Mouse (Mus musculus) right cerebral cortex, postnatal 4 days (tissue): ENCODE results near the gene Sppl2b.
A peak's percentile ranks its signal among the peaks of the same experiment; 100 is the strongest.

Source experiments
- DNase-seq: peaks from one replicate; pipeline ENCODE4 v3.0.0-alpha.2; 2022

Gene Sppl2b

GRCm38 (mm10) chr10:80900318-80901247 is 45.5 kb downstream of the Sppl2b start, which contains the start of gene Timm13:
Timm13 (minus strand) TSS chr10:80900969.
- DNase-seq: peak; percentile 94

GRCm38 (mm10) chr10:80901409-80902272 is 46.6 kb downstream of the Sppl2b start:
- DNase-seq: no peak

DNA sequence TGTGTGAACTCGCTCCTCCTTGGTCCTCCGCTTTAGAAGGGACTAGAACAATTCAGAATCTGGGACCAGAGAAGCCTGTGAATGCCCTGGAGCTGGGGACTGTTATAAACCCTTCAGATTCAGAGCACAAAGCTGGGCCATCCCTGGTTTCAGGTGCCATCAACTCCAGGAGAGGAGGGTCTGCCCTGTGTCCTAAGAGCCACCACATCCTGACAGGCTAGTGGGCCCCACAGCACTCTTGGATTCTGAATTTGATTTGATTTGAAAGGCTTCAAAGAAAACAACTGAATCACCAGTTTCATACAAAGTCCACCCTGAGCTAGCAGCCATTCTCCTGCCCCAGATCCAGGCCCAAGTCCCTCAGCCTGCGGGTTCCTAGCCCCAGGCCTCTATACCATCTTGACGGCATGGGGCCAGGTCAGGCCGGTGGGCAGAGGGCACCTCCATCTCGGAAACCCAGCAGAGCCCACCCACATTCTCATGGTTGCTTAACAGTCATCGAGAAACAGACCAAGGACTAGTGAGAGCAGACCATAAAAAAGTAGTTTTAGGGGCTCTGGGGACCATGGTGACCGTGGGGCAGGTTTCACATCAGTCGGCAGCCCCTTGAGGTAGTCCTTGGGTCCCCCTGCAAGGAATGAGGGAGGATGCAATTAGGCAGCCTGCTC is 47.3 kb downstream of the Sppl2b start:
- DNase-seq: no peak

GRCm38 (mm10) chr10:80903282-80903681 is 48.2 kb downstream of the Sppl2b start:
- no peak for DNase-seq

DNA sequence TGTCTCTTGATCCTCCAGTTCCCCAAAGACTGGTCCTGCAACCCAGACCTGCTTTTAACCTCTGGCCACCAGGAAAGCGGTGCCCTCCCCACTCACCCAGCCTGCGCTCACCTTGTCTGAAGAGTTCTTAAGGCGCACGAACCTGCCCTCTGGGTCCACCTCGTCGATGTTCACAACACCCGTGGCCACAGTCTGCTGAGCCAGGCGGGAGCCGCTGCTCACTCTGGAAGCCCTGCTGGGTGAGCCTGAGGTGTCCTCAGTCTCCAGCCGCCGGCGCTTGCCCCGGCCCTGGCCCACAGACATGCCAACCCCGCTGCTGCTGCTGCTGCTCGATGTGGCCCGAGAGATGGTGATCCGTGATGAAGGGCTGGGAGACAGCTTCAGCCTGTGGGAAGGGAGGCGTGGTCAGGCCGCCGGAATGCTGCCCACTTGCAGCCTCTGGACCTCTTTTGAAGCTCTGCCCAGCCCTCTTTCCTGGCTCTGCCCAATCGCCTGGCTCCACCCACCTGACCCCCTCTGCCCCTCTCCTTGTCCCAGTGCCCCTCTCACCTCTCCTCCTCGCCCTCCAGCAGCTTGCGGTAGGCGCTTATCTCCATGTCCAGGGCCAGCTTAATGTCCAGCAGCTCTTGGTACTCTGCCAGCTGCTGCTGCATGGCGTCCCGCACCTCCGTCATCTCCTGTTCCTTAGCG is 49.1 kb downstream of the Sppl2b start:
- DNase-seq: no peak

DNA sequence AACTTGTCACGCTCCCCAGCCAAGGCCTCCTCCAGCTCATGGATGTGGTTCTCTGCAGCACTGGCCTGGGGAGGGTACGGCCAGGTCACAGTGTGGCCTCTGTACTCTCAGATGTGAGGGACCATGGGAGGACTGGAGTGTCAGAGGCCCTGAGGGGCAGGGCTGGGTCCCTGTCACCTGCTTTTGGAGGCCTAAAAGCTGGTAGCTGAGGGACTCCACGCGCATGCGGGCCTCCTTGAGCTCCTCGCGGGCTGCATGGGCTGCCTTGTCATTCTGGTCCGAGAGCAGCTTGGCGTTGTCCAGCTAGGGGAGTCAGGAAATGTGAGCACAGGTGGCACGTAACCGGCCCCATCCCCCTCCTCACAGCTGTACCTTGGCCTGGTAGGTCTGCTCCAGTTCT is 49.6 kb downstream of the Sppl2b start:
- no peak for DNase-seq

DNA sequence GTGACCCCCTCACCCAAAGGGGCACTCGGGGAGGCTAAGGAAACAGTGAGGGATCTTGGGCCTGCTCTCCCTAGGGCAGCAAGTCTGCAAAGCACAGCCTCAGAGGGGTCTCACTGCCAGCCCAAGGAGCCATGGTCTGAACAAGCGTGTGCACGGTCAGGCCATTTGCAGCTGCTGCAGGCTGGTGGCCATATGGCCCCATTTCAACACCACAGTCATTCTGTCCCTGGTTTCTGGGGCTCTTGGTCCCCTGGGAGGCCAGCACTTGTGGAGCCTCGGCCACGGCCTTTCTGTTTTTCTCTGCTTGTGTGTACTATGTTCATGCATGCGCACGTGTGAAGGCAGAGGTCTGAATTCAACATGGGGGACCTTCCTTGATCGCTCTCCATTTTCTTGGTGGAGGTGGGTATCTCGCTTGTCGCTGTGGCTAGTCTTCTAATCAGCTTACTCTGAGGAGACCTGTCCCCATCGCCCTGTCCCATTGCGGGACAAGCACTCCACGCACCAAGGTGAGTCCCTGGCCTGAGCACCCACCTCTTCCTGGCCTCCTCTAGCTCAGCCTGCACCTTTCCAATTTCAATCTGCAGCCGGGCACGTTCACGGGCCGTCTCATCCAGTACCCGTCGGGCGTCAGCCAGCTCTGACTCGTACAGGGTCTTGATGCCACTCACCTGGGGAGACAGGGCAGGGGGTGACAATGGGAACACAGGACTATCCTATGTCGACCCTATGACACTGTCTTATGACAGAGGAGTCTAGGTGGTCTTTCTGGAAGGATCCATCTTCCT is 54.5 kb downstream of the Sppl2b start:
- no peak for DNase-seq

GRCm38 (mm10) chr10:80911354-80911753 is 56.3 kb downstream of the Sppl2b start:
- DNase-seq: no peak

- no peak for DNase-seq
These were observed 56.8 kb downstream of the Sppl2b start for GRCm38 (mm10) chr10:80911891-80912290.

DNA sequence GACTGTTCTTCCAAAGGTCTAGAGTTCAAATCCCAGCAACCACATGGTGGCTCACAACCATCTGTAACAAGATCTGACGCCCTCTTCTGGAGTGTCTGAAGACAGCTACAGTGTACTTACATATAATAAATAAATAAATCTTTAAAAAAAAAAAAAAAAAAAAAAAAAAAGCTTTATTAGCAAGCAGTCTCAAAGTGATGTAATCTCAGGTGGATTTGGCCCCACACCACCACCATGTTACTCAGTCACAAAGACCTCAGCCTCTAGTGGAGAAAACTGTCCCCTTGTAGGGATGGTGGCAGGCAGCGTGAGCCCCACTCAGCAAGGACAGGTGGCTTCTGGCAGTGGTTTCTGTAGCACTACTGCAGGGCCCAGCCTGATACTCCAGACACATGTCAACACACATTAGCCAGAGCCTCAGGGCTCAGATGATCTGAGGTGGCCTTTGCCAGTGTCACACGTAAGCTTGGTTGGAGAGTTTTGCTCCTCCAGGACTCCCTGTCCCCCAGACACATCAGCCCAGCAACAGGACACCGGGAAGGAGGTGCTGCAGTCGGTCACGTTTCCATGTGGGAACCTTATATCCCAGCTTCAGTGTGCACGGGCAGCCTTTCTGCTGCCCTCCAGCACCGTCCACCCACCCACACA is 58.4 kb downstream of the Sppl2b start:
- no peak for DNase-seq

DNA sequence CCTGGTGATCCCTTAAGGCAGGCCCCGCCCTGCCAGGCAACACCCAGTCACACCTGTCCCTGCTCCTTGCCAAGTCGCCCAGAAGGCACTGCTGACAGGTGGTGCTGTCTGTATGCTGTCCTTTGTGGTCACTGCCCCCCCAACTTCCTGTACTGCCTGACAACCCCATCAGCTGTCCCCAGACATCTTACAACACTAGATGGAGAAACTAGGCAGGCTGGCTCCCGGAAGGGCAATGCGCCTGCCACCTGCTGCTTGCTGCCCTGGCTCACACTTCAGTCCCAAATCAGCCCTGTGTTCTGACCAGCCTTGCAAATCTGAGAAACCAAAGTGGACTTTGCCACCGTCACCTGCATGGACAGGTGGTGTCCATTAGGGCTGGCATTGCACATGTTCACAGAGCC is 59.2 kb downstream of the Sppl2b start:
- DNase-seq: no peak

- DNase-seq: no peak
These were observed 60.2 kb downstream of the Sppl2b start for GRCm38 (mm10) chr10:80915260-80915659.

DNA sequence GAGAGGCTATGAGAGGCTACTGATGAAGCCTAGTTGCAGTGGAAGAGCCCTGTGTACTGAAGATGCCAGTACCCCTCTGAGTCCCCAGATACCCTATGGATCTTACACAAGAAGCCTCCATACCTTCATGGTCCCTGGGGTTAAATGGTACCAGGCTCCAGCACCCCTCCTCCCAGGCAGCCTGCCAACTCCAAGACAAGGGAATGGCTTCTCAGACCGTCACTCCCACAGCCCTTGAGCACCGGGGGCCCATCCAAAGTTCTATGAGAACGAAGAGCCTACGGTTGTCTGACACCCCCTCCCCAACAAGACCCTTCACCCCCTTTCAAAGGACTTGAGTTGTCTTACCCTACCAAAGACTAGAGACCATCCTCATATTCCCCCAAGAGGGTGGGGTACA is 60.7 kb downstream of the Sppl2b start:
- peak; percentile 7 for DNase-seq

- peak; percentile 35 for DNase-seq
These were observed 62.3 kb downstream of the Sppl2b start for GRCm38 (mm10) chr10:80917336-80917778.

DNA sequence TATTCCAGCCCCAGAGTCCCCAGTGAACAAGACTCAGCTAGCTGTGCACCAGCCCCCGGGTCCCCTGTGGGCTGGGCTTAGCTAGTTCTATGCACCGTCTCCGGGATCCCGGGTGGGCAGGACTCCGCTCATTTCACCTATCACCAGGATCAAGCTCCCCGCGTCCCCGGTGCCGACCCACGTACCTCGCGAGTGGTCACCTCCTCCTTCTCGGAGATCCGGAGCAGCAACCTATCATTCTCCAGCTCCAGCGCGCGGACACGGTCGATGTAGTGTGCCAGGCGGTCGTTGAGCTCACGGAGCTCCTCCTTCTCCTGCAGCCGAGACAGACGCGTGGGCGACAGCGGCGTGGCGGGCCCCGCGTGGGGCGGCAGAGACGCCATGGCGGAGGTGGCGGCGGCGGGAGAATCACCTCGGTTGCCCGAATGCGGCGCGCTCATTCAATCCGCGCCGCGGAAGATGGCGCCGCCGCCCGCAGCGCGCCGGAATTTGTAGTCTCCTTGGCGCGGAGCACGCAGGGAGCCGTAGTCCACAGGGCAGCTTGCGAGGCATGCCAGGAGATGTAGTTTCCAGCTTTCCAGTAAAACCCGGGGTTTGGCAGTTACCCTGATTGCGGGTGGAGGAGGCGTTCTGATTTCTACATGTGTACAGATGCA is 62.8 kb downstream of the Sppl2b start, which contains the start of gene Lmnb2:
Gene Lmnb2, minus strand, starts transcription at position 467 of the 656 bp plus-strand sequence.
- peak; percentile 79 for DNase-seq
